Mouse (Mus musculus) lung, adult 2 months (tissue): ENCODE data around the gene Iqcf1.

ENCODE experiments used
- CTCF ChIP-seq: fragments of 200-500 bp; IDR thresholded peaks from 2 replicates; pipeline ENCODE4 v1.5.1; 2011; ENCODE audit warnings: mild to moderate bottlenecking, low read length, control low read depth; ENCODE audit not compliant: insufficient read depth
- POLR2A ChIP-seq: fragments of 200-500 bp; IDR thresholded peaks from 2 replicates; pipeline ENCODE4 v1.6.1; 2011; ENCODE audit warnings: low read depth, mild to moderate bottlenecking, control low read depth, low read length, borderline replicate concordance; ENCODE audit errors: extremely low read depth

DNA sequence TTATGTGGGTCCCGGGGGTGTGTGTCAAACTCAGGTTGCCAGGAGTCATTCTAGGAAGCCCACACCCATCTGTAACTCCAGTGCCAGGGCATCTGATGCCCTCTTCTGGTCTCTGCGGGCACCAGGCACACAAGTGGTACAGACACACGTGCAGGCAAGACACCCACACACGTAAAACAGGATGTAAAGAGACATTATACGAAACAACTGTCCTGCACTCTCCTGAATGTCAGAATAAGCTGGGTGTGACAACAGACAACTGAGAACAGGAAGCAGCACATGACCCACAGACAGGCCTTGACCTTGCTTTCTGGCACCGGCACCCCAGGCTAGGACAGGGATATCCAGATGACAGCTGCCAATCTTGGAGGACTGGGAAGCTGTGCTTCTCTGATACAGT is 30.4 kb upstream of the Iqcf1 start:
- no peak for TF ChIP-seq CTCF
- no peak for TF ChIP-seq POLR2A
